8 mouse cellular contexts compared by ENCODE assay signal in genomic region chr6:124379331-124379730, GRCm38 (mm10). TPM values are rescaled to one million over a fixed set of nuclear protein-coding genes. Genes with fewer than 3 reads are reported as not detected.
DNase-seq lines count a peak whose midpoint lies in the region; ATAC-seq and TF ChIP-seq lines count a peak whose summit lies in the region.

No protein-coding gene starts in this region.

- H3K27me3 ChIP-seq in kidney, embryonic 14.5 days (ENCODE audit: control insufficient read depth, insufficient read depth, low read length), result no peaks in the 10 kb centered on the region
- H3K27me3 ChIP-seq in limb, embryonic 10.5 days (ENCODE audit: low read depth, poor library complexity, severe bottlenecking), result no peaks in the 10 kb centered on the region

- H3K4me3 ChIP-seq in kidney, embryonic 14.5 days (ENCODE audit: low read length), result no peak overlapping the region
- H3K4me3 ChIP-seq in cortical plate, adult 2 months (ENCODE audit: insufficient read depth, low read length), result no peak overlapping the region
- H3K4me3 ChIP-seq in limb, embryonic 10.5 days, result no peak overlapping the region

- no peak overlapping the region for H3K9ac ChIP-seq in kidney, embryonic 14.5 days (ENCODE audit: low read depth, low read length)

- TF ChIP-seq POLR2A in cortical plate, adult 2 months (IDR thresholded peaks at IDR 0.05; ENCODE audit: extremely low read depth, insufficient read depth, low read length), result no peak

- WGBS in kidney, embryonic 14.5 days, result 32% methylated on average over 10 of the region's 10 CpGs
- 33% methylated on average over 10 of the region's 10 CpGs for WGBS in limb, embryonic 10.5 days

- no peaks in the 10 kb centered on the region for H3K36me3 ChIP-seq in kidney, embryonic 14.5 days (ENCODE audit: control insufficient read depth, insufficient read depth, low read length)
- H3K36me3 ChIP-seq in limb, embryonic 10.5 days, result no peaks in the 10 kb centered on the region

- peak; percentile 74 for TF ChIP-seq CTCF in cortical plate, adult 2 months (IDR thresholded peaks at IDR 0.05; ENCODE audit: extremely low read depth, insufficient read depth, low read length)

- DNase-seq in kidney, adult 11 months, result peak; percentile 47
- DNase-seq in NIH3T3 (ENCODE audit: low read depth), result peak; percentile 80
- DNase-seq in hindlimb bud, embryonic 11.5 days (ENCODE audit: extremely low spot score, low read depth, low spot score), result peak; percentile 8
- DNase-seq in limb, embryonic 10.5 days (ENCODE audit: low spot score), result peak; percentile 59
- peak; percentile 69 to 79 for DNase-seq in right cerebral cortex, postnatal 10 days (ENCODE audit: low spot score in 2 of 2)
- DNase-seq in MN1 (ENCODE audit: low spot score), result no peak

- H3K4me1 ChIP-seq in kidney, embryonic 14.5 days (ENCODE audit: control insufficient read depth, insufficient read depth, low read length), result no peaks in the 10 kb centered on the region
- no peaks in the 10 kb centered on the region for H3K4me1 ChIP-seq in cortical plate, adult 2 months (ENCODE audit: control insufficient read depth, insufficient read depth, low read length)
- H3K4me1 ChIP-seq in limb, embryonic 10.5 days, result no peaks in the 10 kb centered on the region

- ATAC-seq in kidney, embryonic 14.5 days (ENCODE audit: low FRiP score, low TSS enrichment), result no peak

- no peak overlapping the region for H3K4me2 ChIP-seq in kidney, embryonic 14.5 days (replicated peaks; ENCODE audit: low read depth, low read length)

- H3K27ac ChIP-seq in kidney, embryonic 14.5 days (ENCODE audit: low read depth, low read length), result no peak overlapping the region
- H3K27ac ChIP-seq in cortical plate, adult 2 months (ENCODE audit: insufficient read depth, low read length), result no peak overlapping the region
- no peak overlapping the region for H3K27ac ChIP-seq in limb, embryonic 10.5 days

- H3K9me3 ChIP-seq in kidney, embryonic 14.5 days (ENCODE audit: control insufficient read depth, low read length), result no peaks in the 10 kb centered on the region
- H3K9me3 ChIP-seq in limb, embryonic 10.5 days (replicated peaks), result no peaks in the 10 kb centered on the region

RNA-seq across cellular contexts. Expression of gene Pex5, which starts 35.5 kb away (rescaled TPM):
- 26.8 and 35.3 TPM in 2 replicates for polyA plus RNA-seq in kidney, embryonic 14.5 days (2014; fragmentation: Nextera tagmentation; extraction: Ambion mirVana)
- 53.7 and 60.7 TPM in 2 replicates for polyA plus RNA-seq in cortical plate, adult 2 months (2012; rRNA removed)
- polyA plus RNA-seq in limb, embryonic 10.5 days (2016; fragmentation: Nextera tagmentation; extraction: Ambion mirVana), result 38.0 and 41.4 TPM in 2 replicates
